ENCODE assay signal across 8 mouse cellular contexts in genomic region chr9:85842351-85843011, GRCm38 (mm10). TPM values are rescaled to one million over a fixed set of nuclear protein-coding genes. Genes with fewer than 3 reads are reported as not detected.
A peak's percentile ranks its signal among the peaks of the same experiment; 100 is the strongest.
DNase-seq lines count a peak whose midpoint lies in the region; ATAC-seq lines count a peak whose summit lies in the region.

Gene Tpbg, plus strand, starts transcription at chr9:85842380.

- no peaks in the 10 kb centered on the region for H3K9me3 ChIP-seq in hindbrain, embryonic 13.5 days
- no peaks in the 10 kb centered on the region for H3K9me3 ChIP-seq in limb, embryonic 10.5 days (replicated peaks)
- H3K9me3 ChIP-seq in midbrain, embryonic 10.5 days (replicated peaks): no peaks in the 10 kb centered on the region

- WGBS in hindbrain, embryonic 13.5 days: under 1% methylated on average over 39 of the region's 39 CpGs
- WGBS in limb, embryonic 10.5 days: under 1% methylated on average over 39 of the region's 39 CpGs
- under 1% methylated on average over 39 of the region's 39 CpGs for WGBS in midbrain, embryonic 10.5 days

- peaks cover 4% of the 10 kb centered on the region; the same call in 1 of the 2 replicates for H3K4me1 ChIP-seq in brown adipose tissue, adult 24 weeks (ENCODE audit: control insufficient read depth, insufficient read depth, insufficient read length, low read length)
- H3K4me1 ChIP-seq in hindbrain, embryonic 13.5 days (replicated peaks): peaks cover 21% of the 10 kb centered on the region
- H3K4me1 ChIP-seq in limb, embryonic 10.5 days: peaks cover 30% of the 10 kb centered on the region
- peaks cover 45% of the 10 kb centered on the region for H3K4me1 ChIP-seq in midbrain, embryonic 10.5 days

- ATAC-seq in hindbrain, embryonic 13.5 days (ENCODE audit: low FRiP score): peak; percentile 88

- 0 out of 2 replicates have a peak, but pooled peaks cover 5% of the 10 kb centered on the region for H3K27me3 ChIP-seq in hindbrain, embryonic 13.5 days
- peaks cover 10% of the 10 kb centered on the region for H3K27me3 ChIP-seq in limb, embryonic 10.5 days (ENCODE audit: low read depth, poor library complexity, severe bottlenecking)
- peaks cover 17% of the 10 kb centered on the region for H3K27me3 ChIP-seq in midbrain, embryonic 10.5 days (ENCODE audit: low read depth, poor library complexity, severe bottlenecking)

- H3K4me3 ChIP-seq in brown adipose tissue, adult 24 weeks (ENCODE audit: insufficient read depth, low read depth, low read length): peak within 1 kb of the TSS; percentile 62
- H3K4me3 ChIP-seq in hindbrain, embryonic 13.5 days: peak within 1 kb of the TSS; percentile 63
- H3K4me3 ChIP-seq in limb, embryonic 10.5 days: peak within 1 kb of the TSS; percentile 80
- H3K4me3 ChIP-seq in midbrain, embryonic 10.5 days: peak within 1 kb of the TSS; percentile 84

- peak within 1 kb of the TSS; percentile 83 for H3K9ac ChIP-seq in hindbrain, embryonic 13.5 days

- peak; percentile 31 to 74 for DNase-seq in adrenal gland, adult (ENCODE audit: inconsistent age in 2 of 2, low spot score in 1 of 2)
- no peak for DNase-seq in adrenal gland, adult 8-10 months
- DNase-seq in forelimb bud, embryonic 11.5 days (ENCODE audit: low read depth, low spot score): peak; percentile 75
- DNase-seq in limb, embryonic 10.5 days (ENCODE audit: low spot score): peak; percentile 87
- peak; percentile 84 for DNase-seq in midbrain, embryonic 10.5 days (ENCODE audit: low spot score)
- peak; percentile 67 for DNase-seq in testis, postnatal 10 days (ENCODE audit: low spot score)

- peak within 1 kb of the TSS; percentile 84 for H3K4me2 ChIP-seq in hindbrain, embryonic 13.5 days

- no peaks in the 10 kb centered on the region for H3K36me3 ChIP-seq in hindbrain, embryonic 13.5 days
- H3K36me3 ChIP-seq in limb, embryonic 10.5 days: peaks cover 12% of the 10 kb centered on the region
- peaks cover 24% of the 10 kb centered on the region for H3K36me3 ChIP-seq in midbrain, embryonic 10.5 days

- no peak within 1 kb of the TSS for H3K27ac ChIP-seq in brown adipose tissue, adult 24 weeks (replicated peaks; ENCODE audit: low read depth, low read length)
- H3K27ac ChIP-seq in hindbrain, embryonic 13.5 days: peak within 1 kb of the TSS; percentile 89
- H3K27ac ChIP-seq in limb, embryonic 10.5 days: peak within 1 kb of the TSS; percentile 95
- peak within 1 kb of the TSS; percentile 97 for H3K27ac ChIP-seq in midbrain, embryonic 10.5 days (replicated peaks)

RNA-seq across cellular contexts. Expression of gene Tpbg, which starts in this region (rescaled TPM):
- 1 to 10 TPM; 1.1 to 2.3 (median 1.9) TPM for total RNA-seq in adrenal gland, adult 8-10 months (2022)
- 0.33 TPM in 1 of 2 replicates, not detected in the other for polyA plus RNA-seq in brown adipose tissue, adult 24 weeks (2012; ENCODE audit: insufficient read depth, insufficient read length, missing spikeins)
- polyA plus RNA-seq in hindbrain, embryonic 13.5 days (2015; fragmentation: Nextera tagmentation; extraction: Ambion mirVana): 19.2 and 25.9 TPM in 2 replicates
- polyA plus RNA-seq in limb, embryonic 10.5 days (2016; fragmentation: Nextera tagmentation; extraction: Ambion mirVana): 19.4 and 23.5 TPM in 2 replicates
- polyA plus RNA-seq in midbrain, embryonic 10.5 days (2016; fragmentation: Nextera tagmentation; extraction: Ambion mirVana): 37.6 and 42.0 TPM in 2 replicates

Comparison
In these comparisons a context has a peak if more than half of its experiments do, and no peak if none do; other contexts are left out.
1. RNA of gene Tpbg (polyA plus RNA-seq): 37.6 to 42.0 TPM in midbrain, embryonic 10.5 days, 19.2 to 25.9 TPM in hindbrain, embryonic 13.5 days and 19.4 to 23.5 TPM in limb, embryonic 10.5 days; 0.33 TPM in brown adipose tissue, adult 24 weeks; every median in the first group is over 10 times any median in the second.
2. Peak in every context shown above with its lines, with median percentiles within 50 percentile points of each other: H3K4me3 ChIP-seq.